Mouse (Mus musculus) ES-Bruce4 (cell line): ENCODE results near the gene Wnt5b.

Experiments
- CTCF ChIP-seq: IDR thresholded peaks from one replicate; pipeline ENCODE4 v1.8.1; 2011; ENCODE audit warnings: low read depth, low read length
- POLR2A ChIP-seq: IDR thresholded peaks from one replicate; pipeline ENCODE4 v1.8.1; 2011; ENCODE audit warnings: low read length; ENCODE audit not compliant: insufficient read depth

- no peak for TF ChIP-seq CTCF
- TF ChIP-seq POLR2A: no peak
Observed at GRCm38 (mm10) chr6:119535867-119536266, 8.3 kb downstream of the Wnt5b start.
